Mouse (Mus musculus) megakaryocyte, embryonic 14.5 days (primary cell): ENCODE measurements around the gene Rasgrp1. TPM values are rescaled to one million over a fixed set of nuclear protein-coding genes. Genes with fewer than 3 reads are reported as not detected.

Experiments
- H3K27me3 ChIP-seq: replicated peaks from 2 replicates; pipeline ENCODE3; 2012; ENCODE audit warnings: inconsistent platforms
- H3K36me3 ChIP-seq: replicated peaks from 2 replicates; pipeline ENCODE3; 2012; ENCODE audit warnings: low read length, inconsistent platforms, mixed read lengths
- H3K4me1 ChIP-seq: 2 replicates; pipeline ENCODE4 v1.6.1; 2012; ENCODE audit warnings: inconsistent platforms
- H3K4me3 ChIP-seq: replicated peaks from 2 replicates; pipeline ENCODE3; 2012; ENCODE audit warnings: moderate library complexity, mild to moderate bottlenecking, inconsistent platforms
- H3K9me3 ChIP-seq: 2 replicates; pipeline ENCODE4 v1.6.1; 2012; ENCODE audit warnings: inconsistent platforms
- FLI1 ChIP-seq: IDR thresholded peaks from 2 replicates; pipeline ENCODE4 v1.6.1; 2012; ENCODE audit warnings: low read length, inconsistent platforms, mixed read lengths
- GATA1 ChIP-seq: IDR thresholded peaks from 3 replicates; pipeline ENCODE4 v1.6.1; 2012; ENCODE audit warnings: mixed read lengths, low read length, inconsistent platforms, borderline replicate concordance
- polyA plus RNA-seq: library from polyadenylated mRNA; stranded (reverse); fragments of >175 nt; gene quantifications from 2 replicates; pipeline ENCODE4 v1.2.3, GENCODE M21; 2012; ENCODE audit warnings: low replicate concordance; ENCODE audit not compliant: insufficient read depth

The Rasgrp1 gene
- polyA plus RNA-seq, 1 experiment, result not detected

- H3K4me1 ChIP-seq, result no peaks in the 10 kb centered on the region
- no peaks in the 10 kb centered on the region for H3K36me3 ChIP-seq
- TF ChIP-seq FLI1 (no peak), GATA1 (no peak)
- H3K4me3 ChIP-seq, result no peak overlapping the region
- H3K27me3 ChIP-seq, result peaks cover 3% of the 10 kb centered on the region
- H3K9me3 ChIP-seq, result no peaks in the 10 kb centered on the region
Measured at GRCm38 (mm10) chr2:117309046-117309445, 33.8 kb downstream of the Rasgrp1 start.

GRCm38 (mm10) chr2:117307959-117308358 is 34.8 kb downstream of the Rasgrp1 start:
- Histone ChIP-seq H3K4me1 (no peaks in the 10 kb centered on the region), H3K27me3 (peaks cover 3% of the 10 kb centered on the region), H3K36me3 (no peaks in the 10 kb centered on the region), H3K4me3 (no peak overlapping the region), H3K9me3 (no peaks in the 10 kb centered on the region)
- TF ChIP-seq GATA1 (no peak), FLI1 (no peak)

- Histone ChIP-seq H3K4me1 (no peaks in the 10 kb centered on the region), H3K9me3 (no peaks in the 10 kb centered on the region), H3K4me3 (no peak overlapping the region), H3K36me3 (no peaks in the 10 kb centered on the region), H3K27me3 (no peaks in the 10 kb centered on the region)
- no peak for TF ChIP-seq FLI1
- no peak for TF ChIP-seq GATA1
Measured at GRCm38 (mm10) chr2:117304941-117305340, 37.9 kb downstream of the Rasgrp1 start.

DNA sequence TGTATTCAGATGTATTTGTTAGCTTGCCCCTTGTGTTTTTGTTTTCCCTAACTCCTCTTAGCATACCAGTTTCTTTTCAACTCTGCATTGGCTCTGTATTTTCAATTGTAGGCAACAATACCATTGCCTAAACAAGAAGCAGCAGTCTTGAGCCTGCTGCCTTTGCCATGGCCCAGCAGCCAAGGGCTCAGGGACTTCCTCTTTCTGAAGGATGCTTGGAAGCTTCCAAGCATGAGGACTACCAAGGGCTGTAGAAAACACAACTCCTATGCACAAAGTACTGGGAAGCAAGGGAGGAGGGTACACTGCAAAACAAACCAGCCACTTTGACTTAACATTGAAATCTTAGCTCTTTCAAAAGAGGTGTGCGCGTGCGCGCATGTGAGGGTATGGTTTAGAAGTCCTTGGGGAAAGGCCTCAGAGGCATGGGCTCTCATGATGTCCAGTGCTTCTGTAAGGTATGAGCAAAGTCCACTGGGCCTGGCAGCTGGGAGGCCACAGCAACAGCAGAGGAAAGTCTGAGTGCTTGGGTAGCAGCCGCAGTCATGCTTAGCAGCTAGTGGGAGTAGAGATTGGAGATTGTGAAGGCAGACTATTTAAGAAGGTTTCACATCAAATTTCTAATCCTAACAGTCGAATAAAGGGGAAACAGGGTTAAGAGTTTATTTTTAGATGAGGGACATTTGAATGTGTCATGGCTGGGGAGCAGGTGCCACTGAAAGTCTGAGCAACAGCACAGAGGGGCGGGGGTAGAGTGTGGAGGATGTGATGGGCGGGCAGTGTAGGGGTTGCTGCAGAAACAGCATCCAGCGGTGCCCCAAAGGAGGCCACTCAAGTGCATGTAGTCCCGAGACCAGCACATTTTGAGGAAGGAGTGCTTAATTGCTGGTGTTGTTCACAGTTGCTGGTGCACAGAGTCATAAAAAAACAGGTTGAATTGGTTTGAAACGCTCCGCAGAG is 39.1 kb downstream of the Rasgrp1 start:
- no peak overlapping the region for H3K4me3 ChIP-seq
- no peak for TF ChIP-seq FLI1
- no peak for TF ChIP-seq GATA1
- H3K36me3 ChIP-seq, result no peaks in the 10 kb centered on the region
- H3K27me3 ChIP-seq, result no peaks in the 10 kb centered on the region
- H3K9me3 ChIP-seq, result no peaks in the 10 kb centered on the region
- H3K4me1 ChIP-seq, result no peaks in the 10 kb centered on the region

DNA sequence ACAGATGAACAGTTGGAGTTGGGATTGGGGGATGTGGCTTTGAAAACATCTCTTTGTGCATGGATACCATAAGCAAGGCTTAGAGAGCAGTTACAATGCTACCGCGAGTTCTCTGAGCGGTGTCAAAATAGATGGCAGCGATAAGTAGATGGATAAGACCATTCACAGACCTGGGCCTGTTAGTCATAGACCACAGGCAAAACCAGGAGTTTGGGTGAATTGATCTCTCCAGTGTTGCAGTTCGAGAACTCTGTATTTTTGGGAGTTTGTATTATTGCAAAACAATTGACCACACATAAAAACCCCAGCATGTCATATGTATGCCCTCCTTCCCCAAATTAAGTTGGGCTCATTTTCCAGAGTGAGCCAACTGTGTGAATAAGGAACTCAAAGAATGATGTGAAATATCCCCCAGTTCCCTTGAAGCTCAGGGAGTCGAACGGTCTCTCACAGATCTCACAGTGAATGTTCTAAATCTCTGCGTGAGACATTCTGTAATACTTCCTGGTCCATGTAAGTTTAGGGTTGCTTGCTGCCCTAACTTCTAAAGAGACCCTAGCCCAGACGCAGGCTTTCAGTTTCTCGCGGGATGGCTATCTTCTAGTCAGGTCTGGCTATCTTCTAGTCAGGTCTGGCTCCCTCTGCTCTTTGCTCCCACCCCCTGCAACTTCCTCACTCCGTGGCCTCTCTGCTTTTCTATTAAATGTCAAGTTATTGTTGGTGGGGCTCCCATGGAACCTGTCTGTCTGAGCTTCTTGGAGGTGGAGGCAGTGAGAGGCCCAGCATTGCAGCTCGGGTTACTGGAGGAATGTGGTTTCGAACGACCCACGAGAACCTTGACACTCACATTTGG is 43.0 kb downstream of the Rasgrp1 start:
- H3K4me1 ChIP-seq, result no peaks in the 10 kb centered on the region
- no peaks in the 10 kb centered on the region for H3K36me3 ChIP-seq
- no peaks in the 10 kb centered on the region for H3K9me3 ChIP-seq
- TF ChIP-seq FLI1, result no peak
- no peak for TF ChIP-seq GATA1
- H3K4me3 ChIP-seq, result no peak overlapping the region
- peaks cover 6% of the 10 kb centered on the region for H3K27me3 ChIP-seq

DNA sequence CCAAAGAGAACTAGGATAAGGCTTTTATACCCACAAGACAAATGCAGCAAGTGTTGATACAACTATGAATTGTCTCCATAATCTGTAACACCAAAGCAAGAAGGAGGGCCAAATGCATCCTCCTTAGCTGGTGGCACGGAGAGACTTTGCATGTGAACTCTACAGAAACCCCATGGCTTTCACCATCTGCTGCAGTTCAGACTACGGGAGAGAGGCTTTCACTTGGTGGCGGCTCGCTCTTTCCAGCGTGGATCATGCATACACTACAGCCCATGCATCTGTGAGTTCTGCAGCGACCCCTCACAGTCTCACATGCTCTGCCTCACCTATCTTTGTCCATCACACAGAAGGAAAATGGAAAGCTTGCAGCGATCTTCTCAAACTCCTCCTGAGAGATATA is 54.5 kb downstream of the Rasgrp1 start:
- no peak overlapping the region for H3K4me3 ChIP-seq
- H3K9me3 ChIP-seq, result no peaks in the 10 kb centered on the region
- H3K27me3 ChIP-seq, result peaks cover 26% of the 10 kb centered on the region
- TF ChIP-seq GATA1, result no peak
- TF ChIP-seq FLI1, result no peak
- H3K4me1 ChIP-seq, result no peaks in the 10 kb centered on the region
- H3K36me3 ChIP-seq, result no peaks in the 10 kb centered on the region

DNA sequence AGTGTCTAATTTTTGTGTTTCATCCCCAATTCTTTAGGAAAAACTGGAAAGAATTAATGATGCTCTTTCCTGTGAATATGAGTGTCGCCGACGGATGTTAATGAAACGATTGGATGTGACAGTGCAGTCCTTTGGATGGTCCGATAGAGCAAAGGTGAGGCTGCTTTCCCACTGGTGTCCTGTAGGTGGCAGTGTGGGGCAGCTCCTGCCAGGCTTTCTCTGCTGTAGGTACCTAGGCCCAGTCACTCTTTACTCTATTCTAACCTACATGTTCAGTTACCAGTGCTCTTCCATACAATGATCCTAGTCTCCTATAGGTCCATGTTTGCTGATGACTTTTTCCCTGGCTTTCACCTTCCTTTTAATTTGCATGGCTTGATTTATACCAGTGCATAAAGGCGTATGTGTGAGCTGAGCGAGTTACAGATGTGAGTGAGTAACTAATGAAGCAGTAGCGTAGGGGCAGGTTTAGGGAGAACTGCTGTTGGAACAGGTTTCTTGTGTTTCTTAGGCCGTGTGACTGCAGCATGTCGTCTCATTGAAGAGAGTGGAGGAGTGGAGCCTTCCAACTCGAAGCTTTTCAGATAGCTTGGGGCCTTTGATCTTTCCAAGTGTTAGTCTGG is 78.9 kb downstream of the Rasgrp1 start:
- H3K27me3 ChIP-seq, result no peaks in the 10 kb centered on the region
- no peak overlapping the region for H3K4me3 ChIP-seq
- peaks cover 8% of the 10 kb centered on the region; the same call in 1 of the 2 replicates for H3K4me1 ChIP-seq
- H3K36me3 ChIP-seq, result peaks cover 77% of the 10 kb centered on the region
- TF ChIP-seq FLI1 (no peak), GATA1 (no peak)
- H3K9me3 ChIP-seq, result no peaks in the 10 kb centered on the region

DNA sequence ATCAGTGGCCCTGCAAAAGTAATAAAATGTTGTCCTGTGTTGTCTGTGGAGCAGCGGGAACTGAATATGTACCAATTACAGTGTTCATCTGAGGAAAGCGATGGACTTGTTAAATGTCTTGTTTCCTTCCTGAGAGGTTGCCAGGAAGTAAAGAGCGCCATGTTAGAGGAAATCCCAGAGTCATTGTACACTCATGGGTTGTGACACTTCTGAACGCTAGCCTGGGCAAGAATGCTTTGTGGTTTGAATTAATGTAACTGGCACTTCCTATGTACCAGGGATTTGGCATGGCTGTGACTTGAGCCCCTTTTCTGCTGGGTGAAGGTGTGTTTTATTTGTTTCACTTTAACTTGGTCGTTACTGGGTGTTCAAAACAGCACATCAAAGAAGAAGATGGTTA is 80.6 kb downstream of the Rasgrp1 start:
- no peak for TF ChIP-seq FLI1
- no peak for TF ChIP-seq GATA1
- no peak overlapping the region for H3K4me3 ChIP-seq
- H3K36me3 ChIP-seq, result peaks cover 63% of the 10 kb centered on the region
- H3K9me3 ChIP-seq, result no peaks in the 10 kb centered on the region
- H3K4me1 ChIP-seq, result peaks cover 14% of the 10 kb centered on the region
- no peaks in the 10 kb centered on the region for H3K27me3 ChIP-seq

DNA sequence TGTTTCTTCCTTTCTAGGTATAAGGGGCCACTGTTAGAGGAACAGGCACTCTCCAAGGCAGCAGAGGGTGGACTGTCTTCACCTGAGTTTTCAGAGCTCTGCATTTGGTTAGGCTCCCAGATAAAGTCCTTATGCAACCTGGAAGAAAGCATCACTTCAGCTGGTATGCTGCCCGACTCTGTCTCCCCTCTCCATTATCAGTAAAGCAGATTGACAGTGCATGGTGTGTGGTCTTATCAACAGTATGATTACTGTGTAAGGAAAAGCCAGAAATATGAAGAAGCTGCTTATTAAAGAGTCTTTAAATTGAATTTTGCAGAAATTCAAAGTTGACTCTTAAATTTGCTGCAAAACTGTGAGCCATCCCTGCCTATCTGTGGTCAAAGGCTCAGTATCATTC is 85.2 kb downstream of the Rasgrp1 start:
- H3K4me3 ChIP-seq, result no peak overlapping the region
- H3K4me1 ChIP-seq, result peaks cover 19% of the 10 kb centered on the region
- TF ChIP-seq FLI1 (no peak), GATA1 (no peak)
- H3K9me3 ChIP-seq, result no peaks in the 10 kb centered on the region
- peaks cover 32% of the 10 kb centered on the region for H3K36me3 ChIP-seq
- H3K27me3 ChIP-seq, result no peaks in the 10 kb centered on the region

DNA sequence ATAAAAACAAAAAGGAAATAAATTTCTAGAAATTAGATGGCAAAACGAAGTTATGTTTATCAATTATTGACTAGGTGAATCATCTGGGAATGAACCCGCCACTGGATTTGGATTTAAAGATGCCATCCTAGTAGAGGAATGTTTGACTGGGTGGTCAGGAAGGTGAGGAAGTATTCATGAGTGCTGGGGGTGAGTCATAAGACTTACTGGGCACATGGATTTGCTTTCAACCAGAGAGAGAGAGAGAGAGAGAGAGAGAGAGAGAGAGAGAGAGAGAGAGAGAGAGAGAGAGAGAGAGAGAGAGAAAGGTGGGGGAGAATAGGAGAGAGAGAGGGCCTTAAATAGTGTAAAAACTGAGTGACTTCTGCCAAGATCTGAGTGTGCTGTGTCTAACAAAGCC is 87.4 kb downstream of the Rasgrp1 start:
- Histone ChIP-seq H3K4me3 (no peak overlapping the region), H3K27me3 (no peaks in the 10 kb centered on the region), H3K36me3 (peaks cover 13% of the 10 kb centered on the region), H3K9me3 (no peaks in the 10 kb centered on the region), H3K4me1 (peaks cover 31% of the 10 kb centered on the region)
- no peak for TF ChIP-seq FLI1
- TF ChIP-seq GATA1, result no peak
